In genomic region chr6:60409094-60409493, GRCm38 (mm10) we compare ENCODE assay signal across 26 mouse cellular contexts.
"Had no signal": no experiment of that assay in that cellular context is flagged by ENCODE, and none has a peak within 500 bp of the region (broad histone marks: within the 10 kb centered on the region; RNA-seq: fewer than 3 reads in every experiment).

No protein-coding gene starts in this region.

- DNase-seq: gastrocnemius, postnatal 14 days; gastrocnemius, postnatal 36 days; heart, adult 11 months; heart, adult 2 months; heart, postnatal 14 days; heart, postnatal 36 days; kidney, adult 11 months; kidney, adult 2 months; kidney, adult 9 months; kidney, postnatal 14 days; kidney, postnatal 36 days; liver; liver, embryonic 13.5 days; liver, postnatal 0 days; lung, adult 2 months had no signal

- H3K9me3 ChIP-seq: heart, embryonic 13.5 days; heart, embryonic 15.5 days; hindbrain, embryonic 13.5 days; hindbrain, embryonic 15.5 days; kidney, embryonic 15.5 days; limb, embryonic 10.5 days; limb, embryonic 12.5 days; liver, embryonic 13.5 days; liver, embryonic 15.5 days had no signal

- H3K36me3 ChIP-seq: heart, embryonic 13.5 days; heart, embryonic 15.5 days; hindbrain, embryonic 13.5 days; hindbrain, embryonic 15.5 days; kidney, embryonic 15.5 days; limb, embryonic 10.5 days; limb, embryonic 12.5 days; liver, embryonic 13.5 days; liver, embryonic 15.5 days had no signal

- H3K27me3 ChIP-seq: heart, embryonic 13.5 days; heart, embryonic 15.5 days; hindbrain, embryonic 13.5 days; hindbrain, embryonic 15.5 days; kidney, embryonic 15.5 days; limb, embryonic 12.5 days; liver, embryonic 13.5 days; liver, embryonic 15.5 days had no signal

- H3K9ac ChIP-seq: heart, embryonic 13.5 days; heart, embryonic 15.5 days; hindbrain, embryonic 13.5 days; hindbrain, embryonic 15.5 days; kidney, embryonic 15.5 days; limb, embryonic 12.5 days; liver, embryonic 13.5 days; liver, embryonic 15.5 days; liver, postnatal 0 days had no signal

- H3K4me1 ChIP-seq: heart, embryonic 13.5 days; heart, embryonic 15.5 days; hindbrain, embryonic 13.5 days; hindbrain, embryonic 15.5 days; kidney, embryonic 15.5 days; limb, embryonic 10.5 days; limb, embryonic 12.5 days; liver, embryonic 13.5 days; liver, embryonic 15.5 days had no signal

- H3K27ac ChIP-seq: heart, adult 2 months; heart, embryonic 13.5 days; heart, embryonic 15.5 days; hindbrain, embryonic 13.5 days; hindbrain, embryonic 15.5 days; hindbrain, postnatal 0 days; kidney, embryonic 15.5 days; kidney, postnatal 0 days; layer of hippocampus, adult 2 months; limb, embryonic 10.5 days; limb, embryonic 12.5 days; liver, embryonic 13.5 days; liver, embryonic 15.5 days had no signal

- H3K4me3 ChIP-seq: heart, adult 2 months; heart, embryonic 13.5 days; heart, embryonic 15.5 days; hindbrain, embryonic 13.5 days; hindbrain, embryonic 15.5 days; kidney, embryonic 15.5 days; layer of hippocampus, adult 2 months; limb, embryonic 10.5 days; limb, embryonic 12.5 days; liver, embryonic 13.5 days; liver, embryonic 15.5 days had no signal
